Mouse (Mus musculus) lung, embryonic 14.5 days (tissue): ENCODE data around the gene 2510002D24Rik. TPM values are rescaled to one million over a fixed set of nuclear protein-coding genes. Genes with fewer than 3 reads are reported as not detected.

Experiments
- ATAC-seq: fragments of 200-750 bp; cut with Nextera tagmentation; 2 replicates; pipeline ENCODE4 v1.8.0; 2017; ENCODE audit warnings: mild to moderate bottlenecking, moderate TSS enrichment, moderate library complexity; ENCODE audit not compliant: insufficient read depth
- DNase-seq: peaks from one replicate; pipeline ENCODE4 v3.0.0-alpha.2; 2015
- H3K27ac ChIP-seq: fragments of 300-500 bp; sonication (generic); 2 replicates; pipeline ENCODE4 v1.5.1; 2014; ENCODE audit warnings: low read depth, mild to moderate bottlenecking, moderate library complexity
- H3K27me3 ChIP-seq: fragments of 300-500 bp; sonication (generic); 2 replicates; pipeline ENCODE4 v1.6.1; 2014; ENCODE audit warnings: low read length, control low read depth; ENCODE audit not compliant: insufficient read depth
- H3K36me3 ChIP-seq: fragments of 300-500 bp; sonication (generic); 2 replicates; pipeline ENCODE4 v1.6.1; 2014; ENCODE audit warnings: control low read depth; ENCODE audit not compliant: insufficient read depth
- H3K4me1 ChIP-seq: fragments of 300-500 bp; sonication (generic); 2 replicates; pipeline ENCODE4 v1.6.1; 2014; ENCODE audit warnings: antibody characterized with exemption, control low read depth; ENCODE audit not compliant: insufficient read depth
- H3K4me2 ChIP-seq: fragments of 300-500 bp; sonication (generic); 2 replicates; pipeline ENCODE4 v1.6.1; 2014; ENCODE audit warnings: mild to moderate bottlenecking
- H3K4me3 ChIP-seq: fragments of 300-500 bp; sonication (generic); 2 replicates; pipeline ENCODE4 v1.5.1; 2014; ENCODE audit warnings: low read depth, low read length
- H3K9ac ChIP-seq: fragments of 300-500 bp; sonication (generic); 2 replicates; pipeline ENCODE4 v1.6.1; 2014
- H3K9me3 ChIP-seq: fragments of 300-500 bp; sonication (generic); 2 replicates; pipeline ENCODE4 v1.6.1; 2016; ENCODE audit warnings: low read depth, low read length, control low read depth
- CTCF ChIP-seq: IDR thresholded peaks from 2 replicates; pipeline ENCODE4 v1.5.1; 2016; ENCODE audit warnings: antibody characterized with exemption, low read depth
- WGBS: fragments of 180-500 bp; shearing (Covaris S2); extraction: QIAGEN DNeasy Blood & Tissue Kit; methylation state at CpG from one replicate; pipeline ENCODE4 v1.1.7; 2014; 5-methylcytosine and 5-hydroxymethylcytosine counted together
- polyA plus RNA-seq: library from polyadenylated mRNA; unstranded; fragments of >200 nt; fragmentation: Nextera tagmentation; extraction: Ambion mirVana; gene quantifications from 2 replicates; pipeline ENCODE4 v1.2.1, GENCODE M21; 2014

2510002D24Rik gene
- 27.5 and 30.9 TPM in 2 replicates for polyA plus RNA-seq

- under 1% methylated on average over 46 of the region's 46 CpGs for WGBS
- peak; percentile 98 for ATAC-seq
- H3K9me3 ChIP-seq: no peaks in the 10 kb centered on the region
- H3K36me3 ChIP-seq: peaks cover 33% of the 10 kb centered on the region
- peak; percentile 96 for DNase-seq
- H3K9ac ChIP-seq: peak within 1 kb of the TSS; percentile 85
- H3K27ac ChIP-seq: peak within 1 kb of the TSS; percentile 79
- H3K4me3 ChIP-seq: peak within 1 kb of the TSS; percentile 89
- no peaks in the 10 kb centered on the region for H3K27me3 ChIP-seq
- H3K4me1 ChIP-seq: no peaks in the 10 kb centered on the region
- TF ChIP-seq CTCF: no peak
- H3K4me2 ChIP-seq: peak within 1 kb of the TSS; percentile 76
These were observed at the start of gene 2510002D24Rik, which contains the start of gene Gm28539 for GRCm38 (mm10) chr16:18836468-18837208. Gene 2510002D24Rik (plus strand): TSS chr16:18836578. Gene Gm28539 (plus strand): TSS chr16:18836584.

- H3K27ac ChIP-seq: no peak overlapping the region
- no peak for ATAC-seq
- no peaks in the 10 kb centered on the region for H3K9me3 ChIP-seq
- TF ChIP-seq CTCF: no peak
- no peak for DNase-seq
- 86% methylated on average over 10 of the region's 10 CpGs for WGBS
- H3K36me3 ChIP-seq: peaks cover 81% of the 10 kb centered on the region
- no peak overlapping the region for H3K4me2 ChIP-seq
- no peaks in the 10 kb centered on the region for H3K27me3 ChIP-seq
- no peaks in the 10 kb centered on the region for H3K4me1 ChIP-seq
- H3K4me3 ChIP-seq: no peak overlapping the region
- H3K9ac ChIP-seq: no peak overlapping the region
These were observed 49.7 kb upstream of the 2510002D24Rik start for GRCm38 (mm10) chr16:18786652-18787051.

- WGBS: 87% methylated on average over 10 of the region's 10 CpGs
- no peaks in the 10 kb centered on the region for H3K4me1 ChIP-seq
- H3K9me3 ChIP-seq: no peaks in the 10 kb centered on the region
- no peak overlapping the region for H3K9ac ChIP-seq
- peaks cover 84% of the 10 kb centered on the region for H3K36me3 ChIP-seq
- no peak for DNase-seq
- no peak overlapping the region for H3K27ac ChIP-seq
- no peak overlapping the region for H3K4me3 ChIP-seq
- no peaks in the 10 kb centered on the region for H3K27me3 ChIP-seq
- no peak overlapping the region for H3K4me2 ChIP-seq
- TF ChIP-seq CTCF: no peak
- no peak for ATAC-seq
These were observed 47.6 kb upstream of the 2510002D24Rik start for GRCm38 (mm10) chr16:18788627-18789406.

GRCm38 (mm10) chr16:18795223-18795899 is 41.0 kb upstream of the 2510002D24Rik start:
- TF ChIP-seq CTCF: no peak
- Histone ChIP-seq H3K27ac (no peak overlapping the region), H3K9ac (no peak overlapping the region), H3K4me1 (no peaks in the 10 kb centered on the region), H3K4me3 (no peak overlapping the region), H3K36me3 (peaks cover 97% of the 10 kb centered on the region), H3K27me3 (no peaks in the 10 kb centered on the region), H3K9me3 (no peaks in the 10 kb centered on the region), H3K4me2 (no peak overlapping the region)
- no peak for DNase-seq
- ATAC-seq: no peak
- WGBS: 92% methylated on average over 11 of the region's 11 CpGs

- no peak for ATAC-seq
- DNase-seq: peak; percentile 17
These were observed 39.7 kb upstream of the 2510002D24Rik start for GRCm38 (mm10) chr16:18796645-18797044.

GRCm38 (mm10) chr16:18798151-18798550 is 38.2 kb upstream of the 2510002D24Rik start:
- H3K9me3 ChIP-seq: no peaks in the 10 kb centered on the region
- no peaks in the 10 kb centered on the region for H3K27me3 ChIP-seq
- H3K27ac ChIP-seq: no peak overlapping the region
- no peak overlapping the region for H3K4me3 ChIP-seq
- H3K4me1 ChIP-seq: no peaks in the 10 kb centered on the region
- DNase-seq (no peak), ATAC-seq (no peak)
- no peak for TF ChIP-seq CTCF
- H3K9ac ChIP-seq: no peak overlapping the region
- WGBS: 86% methylated on average over 5 of the region's 5 CpGs
- H3K36me3 ChIP-seq: peaks cover 91% of the 10 kb centered on the region
- H3K4me2 ChIP-seq: no peak overlapping the region

More at GRCm38 (mm10) chr16:18796645-18797044, 39.7 kb upstream of the 2510002D24Rik start:
- Histone ChIP-seq H3K27ac (no peak overlapping the region), H3K4me3 (no peak overlapping the region), H3K27me3 (no peaks in the 10 kb centered on the region), H3K9me3 (no peaks in the 10 kb centered on the region), H3K9ac (no peak overlapping the region), H3K36me3 (peaks cover 97% of the 10 kb centered on the region), H3K4me1 (no peaks in the 10 kb centered on the region), H3K4me2 (no peak overlapping the region)
- WGBS: 82% methylated on average over 7 of the region's 7 CpGs
- TF ChIP-seq CTCF: no peak
